Mouse (Mus musculus) embryo, embryonic 11 days (tissue): ENCODE measurements around the gene Pip5k1b.

Source experiments
- DNase-seq: peaks from one replicate; pipeline ENCODE4 v3.0.0-alpha.2; 2015

Gene Pip5k1b

GRCm38 (mm10) chr19:24330366-24330765 is 225.3 kb downstream of the Pip5k1b start:
- DNase-seq = no peak

GRCm38 (mm10) chr19:24327921-24328320 is 227.8 kb downstream of the Pip5k1b start:
- DNase-seq = no peak

- DNase-seq = no peak
Observed at GRCm38 (mm10) chr19:24326969-24327368, 228.7 kb downstream of the Pip5k1b start.

GRCm38 (mm10) chr19:24325692-24326091 is 230.0 kb downstream of the Pip5k1b start:
- no peak for DNase-seq

GRCm38 (mm10) chr19:24323841-24324613 is 231.6 kb downstream of the Pip5k1b start:
- peak; percentile 62 for DNase-seq

- no peak for DNase-seq
Observed at GRCm38 (mm10) chr19:24321900-24322311, 233.8 kb downstream of the Pip5k1b start.

GRCm38 (mm10) chr19:24321211-24321899 is 234.3 kb downstream of the Pip5k1b start:
- no peak for DNase-seq

- DNase-seq = no peak
Observed at GRCm38 (mm10) chr19:24318172-24318571, 237.5 kb downstream of the Pip5k1b start.

- no peak for DNase-seq
Observed at GRCm38 (mm10) chr19:24317731-24318130, 237.9 kb downstream of the Pip5k1b start.

GRCm38 (mm10) chr19:24317038-24317591 is 238.6 kb downstream of the Pip5k1b start:
- peak; percentile 25 for DNase-seq

GRCm38 (mm10) chr19:24316060-24316725 is 239.5 kb downstream of the Pip5k1b start:
- no peak for DNase-seq

- no peak for DNase-seq
Observed at GRCm38 (mm10) chr19:24315234-24315633, 240.4 kb downstream of the Pip5k1b start.

- no peak for DNase-seq
Observed at GRCm38 (mm10) chr19:24314676-24315075, 241.0 kb downstream of the Pip5k1b start.

GRCm38 (mm10) chr19:24312556-24313342 is 242.9 kb downstream of the Pip5k1b start:
- DNase-seq = peak; percentile 64

- no peak for DNase-seq
Observed at GRCm38 (mm10) chr19:24312046-24312445, 243.6 kb downstream of the Pip5k1b start.

GRCm38 (mm10) chr19:24308305-24308705 is 247.4 kb downstream of the Pip5k1b start:
- DNase-seq = peak; percentile 67

GRCm38 (mm10) chr19:24307271-24308221 is 248.1 kb downstream of the Pip5k1b start:
- peak; percentile 24 for DNase-seq

- DNase-seq = no peak
Observed at GRCm38 (mm10) chr19:24306351-24306750, 249.3 kb downstream of the Pip5k1b start.

GRCm38 (mm10) chr19:24302198-24302597 is 253.5 kb downstream of the Pip5k1b start:
- no peak for DNase-seq

- DNase-seq = peak; percentile 19
Observed at GRCm38 (mm10) chr19:24301768-24302148, 253.9 kb downstream of the Pip5k1b start.
